Mouse (Mus musculus) hindbrain, embryonic 14.5 days (tissue): ENCODE results near the gene Gm973. TPM values are rescaled to one million over a fixed set of nuclear protein-coding genes. Genes with fewer than 3 reads are reported as not detected.

Experiments
- ATAC-seq: fragments of 200-750 bp; cut with Nextera tagmentation; 2 replicates; pipeline ENCODE4 v1.8.0; 2017; ENCODE audit warnings: moderate number of reproducible peaks, mild to moderate bottlenecking, moderate TSS enrichment, moderate library complexity; ENCODE audit not compliant: low FRiP score
- DNase-seq: peaks from one replicate; pipeline ENCODE4 v3.0.0-alpha.2; 2015; ENCODE audit warnings: low spot score
- H3K27ac ChIP-seq: fragments of 300-500 bp; sonication (generic); 2 replicates; pipeline ENCODE4 v1.5.1; 2014; ENCODE audit warnings: mild to moderate bottlenecking, moderate library complexity
- H3K27me3 ChIP-seq: fragments of 300-500 bp; sonication (generic); 2 replicates; pipeline ENCODE4 v1.6.1; 2014; ENCODE audit warnings: mild to moderate bottlenecking, low read length, mixed read lengths; ENCODE audit not compliant: control insufficient read depth, insufficient read depth
- H3K36me3 ChIP-seq: fragments of 300-500 bp; sonication (generic); replicated peaks from 2 replicates; pipeline ENCODE4 v1.6.1; 2014; ENCODE audit not compliant: control insufficient read depth, insufficient read depth
- H3K4me1 ChIP-seq: fragments of 300-500 bp; sonication (generic); replicated peaks from 2 replicates; pipeline ENCODE4 v1.6.1; 2014; ENCODE audit warnings: antibody characterized with exemption, low read length, mixed read lengths; ENCODE audit not compliant: control insufficient read depth, insufficient read depth
- H3K4me2 ChIP-seq: fragments of 300-500 bp; sonication (generic); replicated peaks from 2 replicates; pipeline ENCODE4 v1.6.1; 2014; ENCODE audit warnings: mild to moderate bottlenecking, moderate library complexity
- H3K4me3 ChIP-seq: fragments of 300-500 bp; sonication (generic); replicated peaks from 2 replicates; pipeline ENCODE4 v1.5.1; 2014; ENCODE audit warnings: mild to moderate bottlenecking, low read length
- H3K9ac ChIP-seq: fragments of 300-500 bp; sonication (generic); 2 replicates; pipeline ENCODE4 v1.6.1; 2014
- H3K9me3 ChIP-seq: fragments of 300-500 bp; sonication (generic); 2 replicates; pipeline ENCODE4 v1.6.1; 2016; ENCODE audit warnings: low read length; ENCODE audit not compliant: control insufficient read depth
- WGBS: fragments of 180-500 bp; shearing (Covaris S2); extraction: QIAGEN DNeasy Blood & Tissue Kit; methylation state at CpG from one replicate; pipeline ENCODE4 v1.1.7; 2014; 5-methylcytosine and 5-hydroxymethylcytosine counted together
- polyA plus RNA-seq: library from polyadenylated mRNA; unstranded; fragments of >200 nt; fragmentation: Nextera tagmentation; extraction: Ambion mirVana; gene quantifications from 2 replicates; pipeline ENCODE4 v1.2.1, GENCODE M21; 2014

Gm973 gene
- polyA plus RNA-seq, 1 experiment from 2014 or later, result 10.6 TPM

DNA sequence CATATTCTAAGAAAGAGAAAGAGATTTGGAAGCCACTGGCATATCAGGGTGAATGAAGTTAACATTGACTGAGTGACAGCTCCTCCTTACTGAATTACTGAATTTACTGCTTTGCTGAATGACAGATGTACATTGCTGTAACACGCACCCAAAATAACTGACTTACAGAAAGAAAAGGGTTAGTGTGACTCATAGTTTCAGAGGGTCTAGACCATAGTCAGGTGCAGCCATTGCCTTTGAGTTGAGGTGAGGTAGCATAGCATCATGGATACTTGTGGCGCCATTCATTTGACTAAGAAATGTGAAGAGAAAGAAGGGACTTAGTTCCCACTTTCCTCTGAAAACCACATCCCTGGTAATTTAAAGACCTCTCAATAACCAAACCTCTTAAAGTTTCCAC lies 157.6 kb downstream of the Gm973 start:
- no peaks in the 10 kb centered on the region for H3K27me3 ChIP-seq
- H3K4me1 ChIP-seq, result peaks cover 17% of the 10 kb centered on the region
- no peak for DNase-seq
- H3K36me3 ChIP-seq, result no peaks in the 10 kb centered on the region
- 100% methylated on average over 2 of the region's 2 CpGs for WGBS
- H3K9me3 ChIP-seq, result no peaks in the 10 kb centered on the region
- H3K9ac ChIP-seq, result no peak overlapping the region
- ATAC-seq, result no peak
- H3K4me2 ChIP-seq, result no peak overlapping the region
- H3K27ac ChIP-seq, result no peak overlapping the region
- H3K4me3 ChIP-seq, result no peak overlapping the region

DNA sequence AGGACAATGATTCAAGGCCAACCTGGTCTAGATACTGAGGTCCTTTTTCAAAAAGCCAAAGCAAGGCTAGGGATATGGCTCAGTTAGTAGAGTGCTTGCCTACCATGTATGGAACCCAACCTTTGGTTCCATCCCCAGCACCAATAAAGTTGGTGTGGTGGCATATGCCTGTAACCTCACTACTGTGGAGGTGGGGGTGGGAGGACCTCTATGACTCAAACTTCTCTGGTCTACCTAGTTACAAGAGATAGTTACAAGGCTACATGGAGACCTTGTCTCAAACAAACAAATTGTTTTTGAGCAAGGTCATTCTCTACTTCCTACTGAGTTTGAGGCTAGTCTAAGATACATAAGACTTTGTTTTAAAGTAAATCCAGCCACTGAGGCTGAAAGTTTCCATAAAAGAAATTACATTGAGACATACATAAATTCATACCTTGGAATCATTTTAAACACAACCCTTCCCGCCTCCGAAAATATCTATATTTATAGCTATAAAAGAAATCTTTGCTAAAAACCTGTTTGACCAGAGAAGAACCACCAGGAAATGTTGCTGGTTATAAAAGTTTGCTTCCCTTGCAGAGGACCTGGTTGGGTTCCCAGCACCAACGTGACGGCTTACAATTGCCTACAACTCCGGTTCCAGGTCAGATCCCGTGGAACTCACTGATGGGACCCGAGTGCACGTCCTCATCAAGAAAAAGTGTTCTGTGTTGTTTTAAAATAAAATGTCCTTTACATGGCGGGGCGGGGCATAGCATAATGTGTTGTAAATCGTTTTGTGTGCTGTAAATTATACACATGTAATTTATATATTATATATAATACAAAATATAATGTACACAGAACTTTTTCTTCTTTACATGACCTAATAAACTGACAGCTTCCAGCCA lies 168.1 kb downstream of the Gm973 start:
- Histone ChIP-seq H3K4me2 (peak overlapping the region; percentile 70), H3K36me3 (no peaks in the 10 kb centered on the region), H3K4me1 (peaks cover 15% of the 10 kb centered on the region), H3K27me3 (0 out of 2 replicates have a peak, but pooled peaks cover 4% of the 10 kb centered on the region), H3K9me3 (no peaks in the 10 kb centered on the region), H3K27ac (no peak overlapping the region), H3K9ac (peak overlapping the region; percentile 49; the same call in 1 of the 2 replicates), H3K4me3 (peak overlapping the region; percentile 74)
- DNase-seq (no peak), ATAC-seq (peak; percentile 56; the same call in 1 of the 2 replicates)
- WGBS, result 11% methylated on average over 11 of the region's 11 CpGs

DNA sequence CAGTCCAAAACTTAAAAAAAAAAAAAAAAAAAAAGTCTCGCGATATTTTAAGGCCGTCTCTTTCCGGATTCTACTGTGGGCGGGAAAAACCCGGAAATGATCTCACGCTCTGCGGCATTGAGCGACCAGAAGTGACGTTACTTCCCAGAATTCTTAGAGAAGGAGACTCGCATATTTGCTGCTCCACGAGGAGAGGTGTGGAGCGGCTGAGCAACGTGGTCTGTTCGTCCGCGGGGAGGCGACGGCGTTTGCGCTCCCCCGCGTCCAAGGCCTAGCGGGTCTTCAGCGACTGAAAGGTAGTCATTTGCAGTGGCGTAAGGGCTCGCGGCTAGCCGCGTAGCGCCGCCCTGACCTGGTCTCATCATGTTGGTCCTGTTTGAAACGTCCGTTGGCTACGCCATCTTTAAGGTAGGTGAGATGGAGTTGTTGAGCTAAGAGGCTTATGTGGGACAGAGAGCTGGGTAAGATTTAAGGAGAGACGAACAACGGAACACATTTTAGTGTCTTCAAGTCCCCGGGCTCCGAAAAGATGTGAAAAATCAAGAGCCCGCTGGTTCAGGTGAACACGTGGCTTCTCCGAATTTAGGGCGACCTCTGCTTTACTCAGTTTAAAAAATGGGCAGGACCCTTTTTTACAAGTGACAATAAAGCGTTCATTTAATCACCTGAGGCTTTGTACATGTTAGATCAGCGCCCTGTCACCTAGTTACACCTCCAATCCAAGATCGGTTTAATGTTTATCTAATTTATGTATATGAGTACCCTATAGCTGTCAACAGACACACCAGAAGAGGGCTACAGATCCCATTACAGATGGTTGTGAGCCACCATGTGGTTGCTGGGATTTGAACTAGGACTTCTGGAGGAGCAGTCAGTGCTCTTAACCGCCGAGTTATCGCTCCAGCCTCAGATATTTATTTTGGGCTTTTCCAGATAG lies 169.0 kb downstream of the Gm973 start, which contains the start of gene Nop58:
Gene Nop58 (plus strand): TSS at position 153 of the 937 bp plus-strand sequence.
- peak within 1 kb of the TSS; percentile 85 for H3K27ac ChIP-seq
- DNase-seq (peak; percentile 98), ATAC-seq (peak; percentile 98)
- H3K9me3 ChIP-seq, result no peaks in the 10 kb centered on the region
- H3K4me3 ChIP-seq, result peak within 1 kb of the TSS; percentile 74
- H3K4me2 ChIP-seq, result peak within 1 kb of the TSS; percentile 70
- H3K4me1 ChIP-seq, result peaks cover 15% of the 10 kb centered on the region
- WGBS, result under 1% methylated on average over 49 of the region's 49 CpGs
- peak within 1 kb of the TSS; percentile 69 for H3K9ac ChIP-seq
- 0 out of 2 replicates have a peak, but pooled peaks cover 4% of the 10 kb centered on the region for H3K27me3 ChIP-seq
- no peaks in the 10 kb centered on the region for H3K36me3 ChIP-seq

Other genes starting within 250 kb of the Gm973 start
- 3.8 and 4.4 TPM in 2 replicates for gene Fzd7, start 33.8 kb upstream of the Gm973 start, polyA plus RNA-seq
- 340 and 359 TPM in 2 replicates for gene Sumo1, start 154.6 kb downstream of the Gm973 start, polyA plus RNA-seq
- 127 and 138 TPM in 2 replicates for gene Nop58, start 168.7 kb downstream of the Gm973 start, polyA plus RNA-seq
- gene Bmpr2, start 247.1 kb downstream of the Gm973 start, polyA plus RNA-seq, result 18.4 and 18.9 TPM in 2 replicates